Mouse (Mus musculus) splenic B cell, adult 2 months (primary cell): ENCODE results near the gene Kcnc3.

ENCODE experiments used
- DNase-seq: peaks from one replicate; pipeline ENCODE4 v3.0.0-alpha.2; 2011; ENCODE audit warnings: low read depth, low spot score
- H3K27me3 ChIP-seq: 2 replicates; pipeline ENCODE4 v1.6.1; 2012; ENCODE audit warnings: mild to moderate bottlenecking, low read length, moderate library complexity, mixed read lengths; ENCODE audit not compliant: control insufficient read depth, poor library complexity, insufficient read depth, severe bottlenecking
- H3K36me3 ChIP-seq: 2 replicates; pipeline ENCODE4 v1.6.1; 2012; ENCODE audit warnings: mild to moderate bottlenecking, low read length, moderate library complexity, mixed read lengths; ENCODE audit not compliant: control insufficient read depth, poor library complexity, insufficient read depth, severe bottlenecking

The Kcnc3 gene

GRCm38 (mm10) chr7:44557629-44558028, 32.8 kb upstream of the Kcnc3 start:
- no peak for DNase-seq
- no peaks in the 10 kb centered on the region for H3K27me3 ChIP-seq
- H3K36me3 ChIP-seq, result no peaks in the 10 kb centered on the region

- no peaks in the 10 kb centered on the region for H3K36me3 ChIP-seq
- no peaks in the 10 kb centered on the region for H3K27me3 ChIP-seq
- peak; percentile 94 for DNase-seq
These were observed 29.7 kb upstream of the Kcnc3 start for GRCm38 (mm10) chr7:44560435-44561400.

GRCm38 (mm10) chr7:44563284-44563683, 27.2 kb upstream of the Kcnc3 start:
- DNase-seq, result no peak
- Histone ChIP-seq H3K27me3 (no peaks in the 10 kb centered on the region), H3K36me3 (no peaks in the 10 kb centered on the region)

GRCm38 (mm10) chr7:44564486-44564885, 26.0 kb upstream of the Kcnc3 start:
- Histone ChIP-seq H3K36me3 (no peaks in the 10 kb centered on the region), H3K27me3 (no peaks in the 10 kb centered on the region)
- no peak for DNase-seq

GRCm38 (mm10) chr7:44565414-44565813, 25.1 kb upstream of the Kcnc3 start:
- peak; percentile 57 for DNase-seq
- Histone ChIP-seq H3K36me3 (no peaks in the 10 kb centered on the region), H3K27me3 (no peaks in the 10 kb centered on the region)

- H3K27me3 ChIP-seq, result no peaks in the 10 kb centered on the region
- H3K36me3 ChIP-seq, result no peaks in the 10 kb centered on the region
- peak; percentile 44 for DNase-seq
These were observed 21.7 kb upstream of the Kcnc3 start for GRCm38 (mm10) chr7:44568803-44569202.

- DNase-seq, result peak; percentile 43
- Histone ChIP-seq H3K27me3 (no peaks in the 10 kb centered on the region), H3K36me3 (peaks cover 5% of the 10 kb centered on the region; the same call in 1 of the 2 replicates)
These were observed 19.5 kb upstream of the Kcnc3 start for GRCm38 (mm10) chr7:44570989-44571388.

- Histone ChIP-seq H3K27me3 (no peaks in the 10 kb centered on the region), H3K36me3 (peaks cover 5% of the 10 kb centered on the region; the same call in 1 of the 2 replicates)
- DNase-seq, result no peak
These were observed 18.7 kb upstream of the Kcnc3 start for GRCm38 (mm10) chr7:44571811-44572210.

- peak; percentile 95 for DNase-seq
- Histone ChIP-seq H3K27me3 (no peaks in the 10 kb centered on the region), H3K36me3 (peaks cover 5% of the 10 kb centered on the region; the same call in 1 of the 2 replicates)
These were observed 18.2 kb upstream of the Kcnc3 start, which contains the start of gene Napsa for GRCm38 (mm10) chr7:44572213-44572701. Napsa (plus strand) TSS chr7:44572380.

- Histone ChIP-seq H3K36me3 (peaks cover 5% of the 10 kb centered on the region; the same call in 1 of the 2 replicates), H3K27me3 (no peaks in the 10 kb centered on the region)
- peak; percentile 39 for DNase-seq
These were observed 17.4 kb upstream of the Kcnc3 start for GRCm38 (mm10) chr7:44572956-44573484.

- Histone ChIP-seq H3K36me3 (peaks cover 15% of the 10 kb centered on the region; the same call in 1 of the 2 replicates), H3K27me3 (no peaks in the 10 kb centered on the region)
- no peak for DNase-seq
These were observed 14.1 kb upstream of the Kcnc3 start for GRCm38 (mm10) chr7:44576333-44576844.

- Histone ChIP-seq H3K36me3 (peaks cover 23% of the 10 kb centered on the region), H3K27me3 (no peaks in the 10 kb centered on the region)
- no peak for DNase-seq
These were observed 8.8 kb upstream of the Kcnc3 start for GRCm38 (mm10) chr7:44581637-44582036.

- H3K27me3 ChIP-seq, result no peaks in the 10 kb centered on the region
- no peak for DNase-seq
- H3K36me3 ChIP-seq, result peaks cover 23% of the 10 kb centered on the region
These were observed 7.8 kb upstream of the Kcnc3 start for GRCm38 (mm10) chr7:44582709-44583108.

- H3K36me3 ChIP-seq, result peaks cover 23% of the 10 kb centered on the region
- no peaks in the 10 kb centered on the region for H3K27me3 ChIP-seq
- no peak for DNase-seq
These were observed 7.3 kb upstream of the Kcnc3 start for GRCm38 (mm10) chr7:44583146-44583545.
